Mouse (Mus musculus): ENCODE measurements around the gene Nfkbid.

The Nfkbid gene

GRCm38 (mm10) chr7:30430191-30430590 lies 8.7 kb downstream of the Nfkbid start:
- peak; percentile 60 for DNase-seq (ENCODE audit: low spot score)

GRCm38 (mm10) chr7:30431793-30432192 lies 10.3 kb downstream of the Nfkbid start:
- DNase-seq (ENCODE audit: low spot score): peak; percentile 72

- DNase-seq (ENCODE audit: low spot score): peak; percentile 54
Measured at GRCm38 (mm10) chr7:30434238-30434637, 12.7 kb downstream of the Nfkbid start.

- no peak for DNase-seq (ENCODE audit: low spot score)
Measured at GRCm38 (mm10) chr7:30434701-30435100, 13.2 kb downstream of the Nfkbid start.

GRCm38 (mm10) chr7:30435156-30435555 lies 13.6 kb downstream of the Nfkbid start:
- DNase-seq (ENCODE audit: low spot score): no peak

- DNase-seq (ENCODE audit: low spot score): no peak
Measured at GRCm38 (mm10) chr7:30436879-30437278, 15.3 kb downstream of the Nfkbid start.

- no peak for DNase-seq (ENCODE audit: low spot score)
Measured at GRCm38 (mm10) chr7:30439734-30440133, 18.2 kb downstream of the Nfkbid start.

- peak; percentile 25 for DNase-seq (ENCODE audit: low spot score)
Measured at GRCm38 (mm10) chr7:30440697-30441096, 19.2 kb downstream of the Nfkbid start.

- DNase-seq (ENCODE audit: low spot score): no peak
Measured at GRCm38 (mm10) chr7:30443696-30444095, 22.2 kb downstream of the Nfkbid start.

GRCm38 (mm10) chr7:30444154-30444970 lies 22.8 kb downstream of the Nfkbid start:
- DNase-seq (ENCODE audit: low spot score): no peak

- DNase-seq (ENCODE audit: low spot score): no peak
Measured at GRCm38 (mm10) chr7:30444971-30445751, 23.6 kb downstream of the Nfkbid start, which contains the start of gene Aplp1. Aplp1 (minus strand) TSS chr7:30445535.

GRCm38 (mm10) chr7:30450241-30450640 lies 28.7 kb downstream of the Nfkbid start:
- no peak for DNase-seq (ENCODE audit: low spot score)

GRCm38 (mm10) chr7:30453327-30453726 lies 31.8 kb downstream of the Nfkbid start:
- DNase-seq (ENCODE audit: low spot score): no peak

GRCm38 (mm10) chr7:30453766-30454165 lies 32.2 kb downstream of the Nfkbid start:
- DNase-seq (ENCODE audit: low spot score): no peak

GRCm38 (mm10) chr7:30454259-30454658 lies 32.7 kb downstream of the Nfkbid start:
- no peak for DNase-seq (ENCODE audit: low spot score)

- no peak for DNase-seq (ENCODE audit: low spot score)
Measured at GRCm38 (mm10) chr7:30456487-30456886, 35.0 kb downstream of the Nfkbid start.

GRCm38 (mm10) chr7:30456911-30457628 lies 35.5 kb downstream of the Nfkbid start:
- no peak for DNase-seq (ENCODE audit: low spot score)

- no peak for DNase-seq (ENCODE audit: low spot score)
Measured at GRCm38 (mm10) chr7:30457629-30458330, 36.2 kb downstream of the Nfkbid start, which contains the start of the genes Kirrel2 and Nphs1. Kirrel2 (minus strand) TSS chr7:30457690. Nphs1 (plus strand) TSS chr7:30458315.

- DNase-seq (ENCODE audit: low spot score): no peak
Measured at GRCm38 (mm10) chr7:30459484-30459883, 38.0 kb downstream of the Nfkbid start.

GRCm38 (mm10) chr7:30463568-30463967 lies 42.0 kb downstream of the Nfkbid start:
- no peak for DNase-seq (ENCODE audit: low spot score)

GRCm38 (mm10) chr7:30463996-30464395 lies 42.5 kb downstream of the Nfkbid start:
- DNase-seq (ENCODE audit: low spot score): peak; percentile 3

All from adipocyte (in vitro differentiated cells).